Mouse (Mus musculus) midbrain, postnatal 0 days (tissue): ENCODE results near the gene Ccdc169. TPM values are rescaled to one million over a fixed set of nuclear protein-coding genes. Genes with fewer than 3 reads are reported as not detected.

Experiments
- ATAC-seq: fragments of 200-750 bp; cut with Nextera tagmentation; 2 replicates; pipeline ENCODE4 v1.8.0; 2017; ENCODE audit warnings: moderate number of reproducible peaks, mild to moderate bottlenecking, moderate TSS enrichment, moderate library complexity; ENCODE audit not compliant: low FRiP score
- DNase-seq: peaks from one replicate; pipeline ENCODE4 v3.0.0-alpha.2; 2015; ENCODE audit warnings: low spot score
- H3K27ac ChIP-seq: fragments of 300-500 bp; sonication (generic); 2 replicates; pipeline ENCODE4 v1.5.1; 2014; ENCODE audit warnings: low read depth, mild to moderate bottlenecking, low read length, mixed read lengths
- H3K27me3 ChIP-seq: fragments of 300-500 bp; sonication (generic); 2 replicates; pipeline ENCODE4 v1.6.1; 2014; ENCODE audit warnings: low read length, control low read depth, mixed read lengths; ENCODE audit not compliant: insufficient read depth
- H3K36me3 ChIP-seq: fragments of 300-500 bp; sonication (generic); 2 replicates; pipeline ENCODE4 v1.6.1; 2014; ENCODE audit warnings: low read length, control low read depth, mixed read lengths; ENCODE audit not compliant: insufficient read depth
- H3K4me1 ChIP-seq: fragments of 300-500 bp; sonication (generic); 2 replicates; pipeline ENCODE4 v1.6.1; 2014; ENCODE audit warnings: mild to moderate bottlenecking, control low read depth, antibody characterized with exemption, low read length, mixed read lengths; ENCODE audit not compliant: insufficient read depth
- H3K4me2 ChIP-seq: fragments of 300-500 bp; sonication (generic); 2 replicates; pipeline ENCODE4 v1.6.1; 2014; ENCODE audit warnings: low read depth, mild to moderate bottlenecking, low read length, mixed read lengths; ENCODE audit not compliant: poor library complexity, severe bottlenecking
- H3K4me3 ChIP-seq: fragments of 300-500 bp; sonication (generic); 2 replicates; pipeline ENCODE4 v1.5.1; 2014; ENCODE audit warnings: low read depth, mild to moderate bottlenecking, low read length, moderate library complexity
- H3K9ac ChIP-seq: fragments of 300-500 bp; sonication (generic); replicated peaks from 2 replicates; pipeline ENCODE4 v1.6.1; 2014; ENCODE audit warnings: mild to moderate bottlenecking, low read length, moderate library complexity, mixed read lengths; ENCODE audit not compliant: poor library complexity, severe bottlenecking
- H3K9me3 ChIP-seq: fragments of 300-500 bp; sonication (generic); 2 replicates; pipeline ENCODE4 v1.6.1; 2016; ENCODE audit warnings: low read length, control low read depth
- CTCF ChIP-seq: IDR thresholded peaks from 2 replicates; pipeline ENCODE4 v1.5.1; 2016; ENCODE audit warnings: antibody characterized with exemption, mild to moderate bottlenecking
- WGBS: fragments of 180-500 bp; shearing (Covaris S2); extraction: QIAGEN DNeasy Blood & Tissue Kit; methylation state at CpG from one replicate; pipeline ENCODE4 v1.1.7; 2014; 5-methylcytosine and 5-hydroxymethylcytosine counted together
- polyA plus RNA-seq: library from polyadenylated mRNA; unstranded; fragments of >200 nt; fragmentation: Nextera tagmentation; extraction: Ambion mirVana; gene quantifications from 2 replicates; pipeline ENCODE4 v1.2.1, GENCODE M21; 2015
- total RNA-seq: library from RNA; depleted of rRNA; stranded (reverse); fragments of >200 nt; gene quantifications from 2 replicates; pipeline ENCODE4 v1.2.3, GENCODE M21; 2014

Gene Ccdc169
- total and polyA plus RNA-seq, 2 experiments from 2014 or later = 0.05 to 0.11 TPM

- H3K36me3 ChIP-seq = no peaks in the 10 kb centered on the region
- no peak overlapping the region for H3K27ac ChIP-seq
- H3K4me3 ChIP-seq = no peak overlapping the region
- no peak overlapping the region for H3K4me2 ChIP-seq
- no peaks in the 10 kb centered on the region; the same call in 1 of the 2 replicates for H3K4me1 ChIP-seq
- DNase-seq = no peak
- ATAC-seq = no peak
- H3K27me3 ChIP-seq = no peaks in the 10 kb centered on the region
- no peak overlapping the region for H3K9ac ChIP-seq
- WGBS = 39% methylated on average over 7 of the region's 7 CpGs
- no peak for TF ChIP-seq CTCF
- H3K9me3 ChIP-seq = no peaks in the 10 kb centered on the region
Measured at GRCm38 (mm10) chr3:55161144-55161543, 24.0 kb downstream of the Ccdc169 start.

- H3K4me3 ChIP-seq = no peak overlapping the region
- no peak overlapping the region for H3K27ac ChIP-seq
- H3K36me3 ChIP-seq = no peaks in the 10 kb centered on the region
- DNase-seq = peak; percentile 38
- no peaks in the 10 kb centered on the region for H3K27me3 ChIP-seq
- TF ChIP-seq CTCF = no peak
- no peak overlapping the region for H3K4me2 ChIP-seq
- H3K4me1 ChIP-seq = no peaks in the 10 kb centered on the region; the same call in 1 of the 2 replicates
- ATAC-seq = no peak
- H3K9me3 ChIP-seq = no peaks in the 10 kb centered on the region
- H3K9ac ChIP-seq = no peak overlapping the region
- 41% methylated on average over 4 of the region's 4 CpGs for WGBS
Measured at GRCm38 (mm10) chr3:55163510-55163909, 26.4 kb downstream of the Ccdc169 start.

GRCm38 (mm10) chr3:55172478-55172877 is 35.3 kb downstream of the Ccdc169 start:
- DNase-seq (no peak), ATAC-seq (no peak)
- H3K4me3 ChIP-seq = no peak overlapping the region
- H3K9me3 ChIP-seq = no peaks in the 10 kb centered on the region
- no peaks in the 10 kb centered on the region for H3K36me3 ChIP-seq
- TF ChIP-seq CTCF = peak; percentile 20; the same call in 1 of the 2 replicates
- H3K27ac ChIP-seq = no peak overlapping the region
- no peak overlapping the region for H3K4me2 ChIP-seq
- 79% methylated on average over 3 of the region's 3 CpGs for WGBS
- no peak overlapping the region for H3K9ac ChIP-seq
- H3K27me3 ChIP-seq = no peaks in the 10 kb centered on the region
- H3K4me1 ChIP-seq = no peaks in the 10 kb centered on the region

- no peak overlapping the region for H3K27ac ChIP-seq
- no peak for ATAC-seq
- H3K9me3 ChIP-seq = no peaks in the 10 kb centered on the region
- no peak overlapping the region for H3K4me2 ChIP-seq
- H3K9ac ChIP-seq = no peak overlapping the region
- no peak for DNase-seq
- WGBS = 45% methylated on average over 6 of the region's 6 CpGs
- H3K36me3 ChIP-seq = no peaks in the 10 kb centered on the region
- H3K4me3 ChIP-seq = no peak overlapping the region
- no peak for TF ChIP-seq CTCF
- no peaks in the 10 kb centered on the region for H3K27me3 ChIP-seq
- no peaks in the 10 kb centered on the region for H3K4me1 ChIP-seq
Measured at GRCm38 (mm10) chr3:55177271-55177670, 40.1 kb downstream of the Ccdc169 start.

GRCm38 (mm10) chr3:55181766-55182165 is 44.6 kb downstream of the Ccdc169 start, which contains the start of gene Sohlh2:
Gene Sohlh2, plus strand, starts transcription at chr3:55182028.
- no peaks in the 10 kb centered on the region for H3K36me3 ChIP-seq
- H3K27me3 ChIP-seq = no peaks in the 10 kb centered on the region
- ATAC-seq = no peak
- TF ChIP-seq CTCF = no peak
- no peak within 1 kb of the TSS for H3K4me3 ChIP-seq
- H3K27ac ChIP-seq = no peak within 1 kb of the TSS
- H3K9me3 ChIP-seq = no peaks in the 10 kb centered on the region
- H3K4me1 ChIP-seq = no peaks in the 10 kb centered on the region
- H3K4me2 ChIP-seq = no peak within 1 kb of the TSS
- no peak for DNase-seq
- H3K9ac ChIP-seq = no peak within 1 kb of the TSS
- WGBS = 94% methylated on average over 22 of the region's 22 CpGs

GRCm38 (mm10) chr3:55191668-55192067 is 54.5 kb downstream of the Ccdc169 start:
- Histone ChIP-seq H3K27ac (no peak overlapping the region), H3K36me3 (no peaks in the 10 kb centered on the region), H3K27me3 (no peaks in the 10 kb centered on the region), H3K9me3 (no peaks in the 10 kb centered on the region), H3K4me1 (no peaks in the 10 kb centered on the region), H3K9ac (no peak overlapping the region), H3K4me2 (no peak overlapping the region), H3K4me3 (no peak overlapping the region)
- WGBS = 92% methylated on average over 4 of the region's 4 CpGs
- TF ChIP-seq CTCF = no peak
- no peak for DNase-seq
- ATAC-seq = no peak
